Mouse (Mus musculus): ENCODE measurements around the gene Lsm2. TPM values are rescaled to one million over a fixed set of nuclear protein-coding genes. Genes with fewer than 3 reads are reported as not detected.
"Not testable (repeated sequence)": the region's sequence is repeated elsewhere in the genome, so short reads cannot be mapped to it uniquely, and the experiment has no call there.

Lsm2 gene
- polyA plus RNA-seq (2012; rRNA removed) = 136 and 185 TPM in 2 replicates

DNA sequence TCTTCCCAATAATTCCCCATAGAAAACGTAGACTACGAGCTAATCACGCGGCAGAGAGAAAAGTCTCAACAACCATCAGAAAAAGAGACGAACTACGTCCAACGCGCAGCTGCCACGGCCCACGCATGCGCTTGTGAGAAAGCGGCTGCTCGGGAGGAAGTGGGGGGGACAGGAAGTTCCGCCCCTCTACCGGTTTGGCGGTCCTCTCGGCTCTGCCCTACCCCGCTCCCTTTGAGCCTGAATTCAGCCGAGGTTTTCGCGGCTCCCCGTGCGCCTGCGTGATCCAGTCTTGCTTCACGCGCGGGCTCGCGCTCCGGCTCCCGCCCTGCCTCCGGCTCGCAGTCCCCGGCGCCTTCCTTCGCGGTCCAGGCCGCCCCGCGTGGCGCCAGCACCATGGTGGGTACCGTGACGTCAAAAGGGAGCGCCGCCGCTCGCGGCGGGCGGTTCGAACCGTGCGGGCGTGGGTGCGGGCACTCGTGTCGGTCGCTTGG is at the start of gene Lsm2:
TSS of gene Lsm2 (plus strand) at position 173 of the 491 bp plus-strand sequence.
- peak; percentile 98 for DNase-seq (ENCODE audit: low read depth)
- TF ChIP-seq CTCF (IDR thresholded peaks at IDR 0.05; ENCODE audit: borderline replicate concordance, extremely low read depth, insufficient read depth, insufficient read length) = no peak
- TF ChIP-seq POLR2A (IDR thresholded peaks at IDR 0.05; ENCODE audit: borderline replicate concordance, extremely low read depth, insufficient read depth, insufficient read length, poor library complexity, severe bottlenecking) = peak; percentile 59

DNA sequence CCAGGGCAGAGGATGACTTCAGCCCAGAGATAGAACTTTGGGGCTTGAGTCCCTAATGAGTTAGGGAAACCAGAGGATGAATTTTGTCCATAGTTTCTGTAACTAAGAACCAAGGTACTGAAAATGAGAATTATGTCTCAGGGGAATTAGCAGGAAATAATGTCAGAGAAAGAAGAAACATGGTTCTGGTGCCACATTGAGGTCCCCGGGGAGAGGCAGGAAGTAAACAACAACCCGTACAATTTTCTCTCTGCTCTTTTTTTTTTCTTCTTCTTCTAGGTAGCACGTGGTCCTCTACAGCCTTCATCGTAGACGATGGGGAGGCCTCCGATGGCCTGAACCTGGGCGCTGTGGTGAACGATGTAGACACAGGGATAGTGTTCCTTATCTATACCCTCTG is 49.4 kb upstream of the Lsm2 start:
- no peak for TF ChIP-seq CTCF (IDR thresholded peaks at IDR 0.05; ENCODE audit: borderline replicate concordance, extremely low read depth, insufficient read depth, insufficient read length)
- TF ChIP-seq POLR2A (IDR thresholded peaks at IDR 0.05; ENCODE audit: borderline replicate concordance, extremely low read depth, insufficient read depth, insufficient read length, poor library complexity, severe bottlenecking) = no peak
- DNase-seq (ENCODE audit: low read depth) = no peak

DNA sequence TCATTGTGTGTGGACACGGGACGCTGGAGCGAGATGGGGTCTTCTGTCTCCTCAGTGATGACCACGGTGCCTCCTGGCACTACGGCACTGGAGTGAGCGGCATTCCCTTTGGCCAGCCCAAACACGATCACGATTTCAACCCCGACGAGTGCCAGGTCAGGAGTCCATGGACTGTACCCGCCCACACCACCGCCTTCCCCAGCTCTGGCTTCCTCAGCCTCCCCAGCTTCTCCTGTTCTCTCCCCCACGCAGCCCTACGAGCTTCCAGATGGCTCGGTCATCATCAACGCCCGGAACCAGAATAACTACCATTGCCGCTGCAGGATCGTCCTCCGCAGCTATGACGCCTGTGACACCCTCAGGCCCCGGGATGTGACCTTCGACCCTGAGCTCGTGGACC is 47.6 kb upstream of the Lsm2 start:
- TF ChIP-seq CTCF (IDR thresholded peaks at IDR 0.05; ENCODE audit: borderline replicate concordance, extremely low read depth, insufficient read depth, insufficient read length) = no peak
- no peak for TF ChIP-seq POLR2A (IDR thresholded peaks at IDR 0.05; ENCODE audit: borderline replicate concordance, extremely low read depth, insufficient read depth, insufficient read length, poor library complexity, severe bottlenecking)
- no peak for DNase-seq (ENCODE audit: low read depth)

DNA sequence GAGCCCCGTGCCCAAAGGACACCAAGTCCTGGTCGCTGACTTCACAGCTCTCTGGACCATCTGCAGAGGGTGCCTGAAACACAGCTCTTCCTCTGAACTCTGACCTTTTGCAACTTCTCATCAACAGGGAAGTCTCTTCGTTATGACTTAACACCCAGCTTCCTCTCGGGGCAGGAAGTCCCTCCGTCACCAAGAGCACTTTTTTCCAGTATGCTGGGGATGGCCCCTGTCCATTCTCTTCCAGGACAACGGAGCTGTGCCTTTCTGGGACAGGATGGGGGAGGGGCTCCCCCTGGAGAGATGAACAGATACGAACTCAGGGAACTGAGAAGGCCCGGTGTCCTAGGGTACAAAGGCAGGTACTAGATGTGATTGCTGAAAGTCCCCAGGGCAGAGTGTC is 46.8 kb upstream of the Lsm2 start:
- TF ChIP-seq POLR2A (IDR thresholded peaks at IDR 0.05; ENCODE audit: borderline replicate concordance, extremely low read depth, insufficient read depth, insufficient read length, poor library complexity, severe bottlenecking) (no peak), CTCF (IDR thresholded peaks at IDR 0.05; ENCODE audit: borderline replicate concordance, extremely low read depth, insufficient read depth, insufficient read length) (no peak)
- no peak for DNase-seq (ENCODE audit: low read depth)

DNA sequence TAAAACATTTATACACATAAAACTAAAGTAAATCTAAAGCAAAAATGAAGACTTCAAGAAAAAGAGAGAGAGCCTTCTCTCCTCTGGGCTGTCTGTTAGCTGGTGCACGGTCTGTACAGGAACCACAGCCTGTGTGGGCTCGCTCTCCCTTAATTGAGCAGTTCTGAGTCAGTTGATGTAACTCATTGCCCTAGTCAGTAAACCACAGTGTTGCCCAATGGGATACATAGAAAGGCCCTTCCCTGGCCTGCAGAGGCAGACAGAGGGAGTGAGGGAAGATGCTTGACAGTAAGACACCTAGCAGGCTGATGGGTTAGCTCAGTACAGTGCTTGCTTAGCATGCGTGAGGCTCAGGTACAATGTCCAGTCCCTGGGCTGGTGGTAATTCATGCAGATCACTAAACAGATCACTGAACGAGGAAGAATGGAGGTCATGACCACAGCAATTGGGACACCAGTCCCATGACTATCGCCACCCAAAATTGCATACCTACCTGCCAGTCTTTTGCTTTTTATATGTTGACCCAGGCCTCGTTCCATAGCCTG is 43.6 kb upstream of the Lsm2 start:
- no peak for DNase-seq (ENCODE audit: low read depth)

DNA sequence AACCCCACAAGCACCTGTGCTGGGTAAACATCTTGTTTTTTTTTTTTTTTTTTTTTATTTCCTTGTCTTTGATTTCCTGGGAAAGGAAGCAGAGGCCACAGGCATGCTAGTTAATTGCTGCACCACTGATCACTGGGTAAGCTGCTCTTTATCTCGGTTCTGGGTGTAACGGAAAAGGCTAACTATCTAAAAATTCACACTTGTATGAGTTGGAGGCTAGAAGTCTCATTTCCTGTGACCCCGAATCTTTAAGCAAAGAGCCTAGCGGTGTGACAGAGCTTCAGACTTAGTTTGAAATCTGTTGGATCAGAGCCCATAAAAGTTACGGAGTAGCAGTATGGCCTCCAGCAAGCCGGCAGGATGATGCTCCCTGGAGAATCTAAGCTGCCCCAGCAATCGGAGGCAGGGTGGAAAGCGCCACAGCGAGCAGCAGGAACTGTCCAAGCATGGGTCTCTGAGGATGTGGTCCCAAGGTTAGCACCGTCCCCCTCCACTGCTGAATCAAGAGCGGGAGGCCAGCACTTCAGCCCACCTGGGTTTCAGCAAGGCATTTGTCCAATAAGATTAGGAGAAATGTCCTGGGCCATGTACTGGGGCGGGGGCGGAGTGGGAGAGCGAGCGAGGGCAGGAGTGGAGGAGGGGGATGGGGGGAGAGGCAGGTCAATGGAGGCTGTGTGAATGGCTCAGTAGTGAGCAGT is 40.2 kb upstream of the Lsm2 start:
- DNase-seq (ENCODE audit: low read depth) = peak; percentile 22
- TF ChIP-seq POLR2A (IDR thresholded peaks at IDR 0.05; ENCODE audit: borderline replicate concordance, extremely low read depth, insufficient read depth, insufficient read length, poor library complexity, severe bottlenecking) (no peak), CTCF (IDR thresholded peaks at IDR 0.05; ENCODE audit: borderline replicate concordance, extremely low read depth, insufficient read depth, insufficient read length) (no peak)

More for the DNA sequence above, 43.6 kb upstream of the Lsm2 start:
- TF ChIP-seq CTCF (IDR thresholded peaks at IDR 0.05; ENCODE audit: borderline replicate concordance, extremely low read depth, insufficient read depth, insufficient read length) = no peak
- no peak for TF ChIP-seq POLR2A (IDR thresholded peaks at IDR 0.05; ENCODE audit: borderline replicate concordance, extremely low read depth, insufficient read depth, insufficient read length, poor library complexity, severe bottlenecking)

DNA sequence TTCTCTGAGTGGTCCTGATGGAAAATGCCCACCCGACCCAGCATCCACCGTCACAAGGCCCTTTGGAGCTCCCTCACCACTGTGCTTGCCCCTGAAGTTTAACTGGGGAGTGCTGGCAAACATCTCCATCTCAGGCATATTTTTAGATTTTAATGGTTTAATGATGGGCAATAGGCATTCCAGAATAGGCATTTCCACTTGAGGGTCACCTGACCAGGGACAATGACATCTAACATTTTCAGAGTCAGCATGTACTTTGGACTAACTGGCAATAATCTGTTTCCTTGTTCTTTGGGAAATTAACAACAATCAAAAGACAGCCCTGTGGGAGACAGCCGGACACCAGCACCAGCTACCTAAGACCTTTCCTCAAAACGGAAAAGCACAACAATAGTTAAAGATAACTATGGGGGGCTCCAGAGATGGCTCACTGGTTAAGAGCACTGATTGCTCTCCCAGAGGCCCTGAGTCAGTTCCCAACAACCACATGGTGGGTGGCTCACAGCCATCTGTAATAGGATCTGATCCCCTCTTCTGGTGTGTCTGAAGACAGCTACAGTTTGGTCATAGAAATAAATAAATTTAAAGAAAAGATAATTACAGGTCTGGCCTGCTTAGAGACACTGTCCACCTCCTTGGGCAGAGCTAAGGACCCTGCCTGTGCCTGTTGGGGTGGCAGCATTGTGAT is 38.4 kb upstream of the Lsm2 start:
- no peak for DNase-seq (ENCODE audit: low read depth)

DNA sequence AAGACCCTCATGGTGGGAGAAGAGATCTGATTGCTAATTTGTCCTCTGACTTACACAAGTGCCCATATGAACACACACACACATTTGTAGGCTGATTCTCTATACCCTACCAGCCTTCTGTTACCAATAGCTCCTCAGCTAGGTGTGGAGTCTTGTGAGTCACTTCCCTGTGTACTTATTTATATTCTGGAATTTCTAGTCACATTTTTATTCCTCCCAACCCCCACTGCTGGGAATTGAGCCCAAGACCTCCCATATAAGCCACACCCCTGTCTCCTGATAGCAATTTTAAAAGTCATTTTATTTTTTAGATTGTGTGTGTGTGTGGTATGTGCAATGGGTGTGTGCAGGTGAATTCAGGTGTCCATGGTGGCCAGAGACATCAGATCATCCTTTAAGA is 37.3 kb upstream of the Lsm2 start:
- DNase-seq (ENCODE audit: low read depth) = no peak

More for the DNA sequence above, 38.4 kb upstream of the Lsm2 start:
- TF ChIP-seq CTCF (IDR thresholded peaks at IDR 0.05; ENCODE audit: borderline replicate concordance, extremely low read depth, insufficient read depth, insufficient read length) (no peak), POLR2A (IDR thresholded peaks at IDR 0.05; ENCODE audit: borderline replicate concordance, extremely low read depth, insufficient read depth, insufficient read length, poor library complexity, severe bottlenecking) (no peak)

DNA sequence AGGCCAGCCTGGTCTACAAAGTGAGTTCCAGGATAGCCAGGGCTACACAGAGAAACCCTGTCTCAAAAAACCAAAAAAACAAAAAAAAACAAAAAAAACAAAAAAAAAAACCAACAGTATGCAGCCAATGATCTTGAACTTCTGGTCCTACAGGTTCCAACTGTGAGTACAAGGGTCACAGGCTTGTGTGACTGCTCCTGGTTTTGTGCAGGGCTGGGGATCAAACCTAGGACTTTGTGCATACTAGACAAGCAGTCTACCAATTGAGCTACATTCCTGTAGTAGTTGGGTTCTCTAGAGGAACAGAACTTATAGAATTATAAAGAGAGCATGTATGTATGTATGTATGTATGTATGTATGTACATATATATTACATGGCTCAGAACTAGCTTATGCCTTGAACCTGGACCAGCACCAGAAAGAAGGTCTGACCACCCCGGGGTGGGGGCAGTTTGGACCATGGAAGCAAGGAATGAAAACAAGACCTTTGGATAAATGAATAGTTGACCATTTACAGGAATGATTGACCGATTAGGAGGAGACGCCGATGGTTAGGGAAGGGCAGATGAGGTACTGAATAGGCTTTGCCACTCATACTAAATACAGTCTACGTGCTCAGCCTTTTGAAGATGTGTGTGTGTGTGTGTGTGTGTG is 35.0 kb upstream of the Lsm2 start:
- no peak for TF ChIP-seq POLR2A (IDR thresholded peaks at IDR 0.05; ENCODE audit: borderline replicate concordance, extremely low read depth, insufficient read depth, insufficient read length, poor library complexity, severe bottlenecking)

More for the DNA sequence above, 37.3 kb upstream of the Lsm2 start:
- TF ChIP-seq CTCF (IDR thresholded peaks at IDR 0.05; ENCODE audit: borderline replicate concordance, extremely low read depth, insufficient read depth, insufficient read length) = no peak
- TF ChIP-seq POLR2A (IDR thresholded peaks at IDR 0.05; ENCODE audit: borderline replicate concordance, extremely low read depth, insufficient read depth, insufficient read length, poor library complexity, severe bottlenecking) = no peak

DNA sequence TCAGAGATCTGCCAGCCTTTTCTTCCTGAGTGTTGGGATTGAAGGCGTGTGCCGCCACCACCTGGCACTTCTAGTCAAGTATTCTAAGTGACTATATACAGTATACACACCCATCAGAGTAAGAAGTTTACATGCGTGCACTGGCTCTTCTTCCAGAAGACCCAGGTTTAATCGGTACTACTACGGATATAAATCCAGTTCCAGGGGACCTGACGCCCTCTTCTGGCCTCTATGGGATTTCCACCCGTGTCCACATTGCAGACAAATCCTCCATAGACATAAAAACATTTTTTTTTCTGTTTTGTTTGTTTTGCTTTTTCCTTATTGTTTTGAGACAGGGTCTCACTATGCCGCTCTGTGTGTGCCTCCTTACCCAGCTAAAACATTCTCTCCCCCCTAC is 34.1 kb upstream of the Lsm2 start:
- TF ChIP-seq POLR2A (IDR thresholded peaks at IDR 0.05; ENCODE audit: borderline replicate concordance, extremely low read depth, insufficient read depth, insufficient read length, poor library complexity, severe bottlenecking) (no peak), CTCF (IDR thresholded peaks at IDR 0.05; ENCODE audit: borderline replicate concordance, extremely low read depth, insufficient read depth, insufficient read length) (peak; percentile 42; the same call in 1 of the 2 replicates)
- peak; percentile 48 for DNase-seq (ENCODE audit: low read depth)

More for the DNA sequence above, 35.0 kb upstream of the Lsm2 start:
- no peak for DNase-seq (ENCODE audit: low read depth)

DNA sequence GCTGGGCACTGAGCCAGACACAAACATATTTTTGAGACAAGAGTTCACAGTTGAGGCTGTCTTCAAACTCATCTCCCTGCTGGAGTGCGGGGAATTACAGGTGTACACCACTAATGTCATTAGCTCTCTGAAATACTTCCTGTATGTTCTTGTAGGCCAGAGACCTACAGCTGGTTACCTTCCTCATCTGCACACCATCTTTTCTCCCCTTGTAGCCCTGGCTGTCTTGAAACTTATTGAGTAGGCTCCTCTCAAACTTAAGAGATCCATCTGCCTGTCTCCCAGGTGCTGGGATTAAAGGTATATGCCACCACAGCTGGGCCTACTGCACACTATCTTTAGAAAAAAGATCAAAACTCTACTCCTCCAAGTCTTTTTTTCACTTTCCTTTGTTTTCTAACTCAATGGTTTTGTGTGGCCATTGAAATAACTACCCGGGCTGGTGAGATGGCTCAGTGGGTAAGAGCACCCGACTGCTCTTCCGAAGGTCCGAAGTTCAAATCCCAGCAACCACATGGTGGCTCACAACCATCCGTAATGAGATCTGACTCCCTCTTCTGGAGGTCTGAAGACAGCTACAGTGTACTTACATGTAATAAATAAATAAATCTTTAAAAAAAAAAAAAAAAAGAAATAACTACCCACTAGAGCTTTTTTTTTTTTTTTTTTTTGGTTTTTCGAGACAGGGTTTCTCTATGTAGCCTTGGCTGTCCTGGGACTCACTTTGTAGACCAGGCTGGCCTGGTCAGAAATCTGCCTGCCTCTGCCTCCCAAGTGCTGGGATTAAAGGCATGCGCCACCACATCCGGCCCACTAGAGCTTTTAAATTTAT is 32.7 kb upstream of the Lsm2 start:
- not testable (repeated sequence) for DNase-seq (ENCODE audit: low read depth)
